Comparison of ENCODE assay signal across 12 mouse cellular contexts in the genomic region with DNA sequence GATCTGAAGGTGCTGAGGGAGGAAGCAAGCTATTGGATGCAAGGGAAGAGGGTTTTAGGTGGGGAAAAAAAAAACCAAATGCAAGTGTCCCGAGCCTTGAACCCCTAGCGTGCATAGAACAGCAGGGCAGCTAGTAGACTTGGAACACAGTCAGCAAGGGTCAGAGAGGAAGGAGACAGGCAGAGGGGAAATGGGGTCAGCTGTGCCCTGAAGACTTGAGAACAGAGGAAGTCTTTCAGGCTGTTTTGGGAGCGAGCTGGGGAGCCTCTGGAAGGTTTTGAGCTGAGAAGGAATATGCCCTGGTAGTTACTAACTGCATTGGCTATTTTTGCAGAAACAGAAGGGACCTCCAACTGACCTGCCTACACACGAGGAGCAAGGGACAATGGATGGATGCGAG.
A peak's percentile ranks its signal among the peaks of the same experiment; 100 is the strongest.
DNase-seq lines count a peak whose midpoint lies in the region; TF ChIP-seq lines count a peak whose summit lies in the region.
"Had no signal": no experiment of that assay in that cellular context is flagged by ENCODE, and none has a peak within 500 bp of the region (broad histone marks: within the 10 kb centered on the region; RNA-seq: fewer than 3 reads in every experiment).

No protein-coding gene starts in this region.

- H3K36me3 ChIP-seq in macrophage (ENCODE audit: inconsistent target), result no peaks in the 10 kb centered on the region
- H3K36me3 ChIP-seq: liver, embryonic 13.5 days; neural tube, embryonic 13.5 days had no signal

- no peak for TF ChIP-seq CTCF in lung, adult 2 months (IDR thresholded peaks at IDR 0.05; ENCODE audit: insufficient read depth, low read length)

- H3K4me3 ChIP-seq in lung, adult 2 months (replicated peaks; ENCODE audit: extremely low read depth, low read depth, low read length), result no peak overlapping the region
- H3K4me3 ChIP-seq in macrophage (ENCODE audit: inconsistent target), result no peak overlapping the region
- H3K4me3 ChIP-seq: left cerebral cortex, adult 2 months; liver, embryonic 13.5 days; neural tube, embryonic 13.5 days had no signal

- H3K79me2 ChIP-seq in macrophage (ENCODE audit: inconsistent target), result no peaks in the 10 kb centered on the region

- peak overlapping the region; percentile 64 for H3K27ac ChIP-seq in macrophage
- H3K27ac ChIP-seq: neural tube, embryonic 13.5 days had no signal

- H3K4me1 ChIP-seq in lung, adult 2 months (ENCODE audit: control insufficient read depth, insufficient read depth, low read length), result peaks cover 22% of the 10 kb centered on the region
- H3K4me1 ChIP-seq: neural tube, embryonic 13.5 days had no signal

- peak; percentile 12 for DNase-seq in adrenal gland, postnatal 14 days
- DNase-seq in adrenal gland, adult 18-20 months (ENCODE audit: low spot score in 2 of 2), result no peak
- DNase-seq in layer of hippocampus, adult 11-12 months (ENCODE audit: low spot score), result peak; percentile 18
- DNase-seq in layer of hippocampus, postnatal 10 days (ENCODE audit: low spot score in 2 of 2), result no peak
- DNase-seq in lung, postnatal 25 days (ENCODE audit: low spot score), result peak; percentile 45
- DNase-seq in lung, adult 2 months, result no peak
- DNase-seq in retina, postnatal 1 day, result no peak
- DNase-seq: cerebellum, postnatal 25 days; liver, embryonic 13.5 days had no signal

- TF ChIP-seq POLR2A in lung, adult 2 months (IDR thresholded peaks at IDR 0.05; ENCODE audit: borderline replicate concordance, extremely low read depth, low read depth, low read length), result no peak

- WGBS in lung, adult 2 months, result 55% methylated on average over 5 of the region's 5 CpGs
- WGBS in macrophage (ENCODE audit: missing documents), result 35% methylated on average over 5 of the region's 5 CpGs

Comparison
In these comparisons a context has a peak if more than half of its experiments do, and no peak if none do; other contexts are left out.
1. DNase-seq: peak in adrenal gland, postnatal 14 days (single experiment), layer of hippocampus, adult 11-12 months (single experiment) and lung, postnatal 25 days (single experiment); none in adrenal gland, adult 18-20 months (0 of 2), layer of hippocampus, postnatal 10 days (0 of 2), lung, adult 2 months (single experiment) and retina, postnatal 1 day (single experiment).